Mouse (Mus musculus): ENCODE measurements at regions not wholly inside any gene's neighbourhood (a gene's known extent, or its start where the extent isn't known, plus 50 kb on each side); places are given as distances from the start of the nearest gene placed in this dataset.

DNA sequence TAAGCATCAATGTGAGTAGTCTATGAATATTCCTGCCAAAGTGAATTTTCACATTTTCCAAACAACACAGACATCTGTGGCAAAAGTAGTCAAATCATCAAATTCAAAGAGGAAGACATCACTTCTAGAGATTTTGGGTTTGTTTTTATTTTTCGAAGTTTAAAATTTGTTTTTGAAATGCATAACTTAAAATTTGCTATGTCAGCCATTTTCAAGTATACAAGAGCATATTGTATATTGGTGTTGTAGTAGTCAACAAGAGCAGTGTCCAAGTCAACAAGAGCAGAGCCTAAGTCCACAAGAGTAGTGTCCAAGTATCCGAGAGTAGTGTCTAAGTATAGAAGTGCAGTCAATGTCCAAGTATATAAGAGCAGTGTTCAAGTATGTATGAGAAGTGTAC, 107.9 kb upstream of the Tle4 start:
- no peak for DNase-seq (ENCODE audit: extremely low spot score in 1 of 2, low spot score in 1 of 2)

DNA sequence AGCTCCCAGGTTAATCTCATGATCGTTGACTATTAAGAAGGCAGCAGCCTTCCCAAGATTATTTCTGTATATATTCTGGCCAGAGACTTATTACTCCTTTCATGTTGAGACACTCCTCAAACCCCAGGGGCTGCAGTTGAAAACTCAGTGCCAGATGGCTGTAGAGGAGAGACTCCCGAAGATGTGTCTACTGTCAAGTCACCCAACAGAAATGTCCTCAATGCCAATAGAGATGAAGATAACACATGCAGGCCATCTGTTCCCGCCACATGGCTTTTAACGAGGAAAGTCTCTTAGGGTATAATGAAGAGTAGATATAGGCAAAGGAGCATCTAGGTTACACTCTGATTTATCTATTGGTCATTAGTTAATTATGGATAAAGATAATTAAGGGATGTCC, 103.3 kb upstream of the Tle4 start:
- DNase-seq (ENCODE audit: extremely low spot score in 1 of 2, low spot score in 1 of 2): no peak

DNA sequence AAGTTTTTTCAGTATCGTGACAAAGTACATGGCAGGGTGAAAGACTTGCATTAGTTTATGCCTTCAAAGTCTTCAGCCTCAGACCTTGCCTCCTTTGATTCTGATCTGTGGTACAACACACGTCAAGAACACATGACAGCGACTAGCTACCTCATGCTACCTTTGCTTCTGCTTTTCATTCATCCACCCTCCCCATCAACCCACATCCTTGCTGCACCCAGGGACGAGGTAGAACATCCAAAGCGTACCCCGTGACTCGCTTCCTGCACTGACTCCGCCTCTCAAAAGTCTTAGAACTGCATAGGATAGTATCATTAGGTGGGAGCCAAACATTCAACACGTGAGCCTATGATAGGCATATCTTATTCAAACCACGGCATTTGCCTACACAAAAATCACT, 97.5 kb upstream of the Tle4 start:
- no peak for DNase-seq (ENCODE audit: extremely low spot score in 1 of 2, low spot score in 1 of 2)

DNA sequence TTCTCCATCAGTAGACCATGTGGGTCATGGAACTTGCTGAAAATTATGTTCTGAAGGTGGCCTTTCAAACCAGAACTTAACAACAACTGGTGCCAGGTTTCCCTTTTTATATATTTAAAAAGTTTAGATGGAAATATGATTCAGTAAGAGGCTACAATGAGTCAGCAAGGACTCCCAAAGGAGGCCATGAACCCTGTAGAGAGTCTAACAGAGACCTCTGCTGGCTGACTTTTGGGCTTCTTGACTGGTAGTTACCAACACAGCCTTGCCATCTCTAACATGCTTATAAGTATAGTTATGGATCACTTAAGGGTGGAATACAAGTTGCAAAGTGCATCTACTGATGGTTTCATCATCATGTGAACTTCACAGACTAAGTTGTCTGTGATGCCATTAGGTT, 94.3 kb upstream of the Tle4 start:
- DNase-seq (ENCODE audit: extremely low spot score in 1 of 2, low spot score in 1 of 2): no peak

DNA sequence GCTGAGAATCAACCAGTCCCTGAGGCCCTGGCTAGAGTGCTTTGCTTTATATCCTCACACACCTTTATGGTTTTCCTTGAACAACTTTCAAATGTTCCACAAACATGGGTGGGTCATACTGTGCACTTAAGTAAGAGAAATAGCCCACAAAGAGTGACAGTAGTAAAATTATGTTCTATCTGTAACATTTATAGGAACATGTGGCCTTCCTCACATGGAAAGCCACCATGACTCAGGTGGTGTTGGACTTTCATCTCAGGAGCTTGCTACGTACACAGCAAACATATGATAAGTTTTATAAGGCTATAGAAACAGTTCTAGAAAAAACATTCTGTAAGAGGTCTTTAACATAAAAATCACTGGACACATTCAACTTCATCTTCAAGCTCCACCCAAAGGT, 87.8 kb upstream of the Tle4 start:
- DNase-seq (ENCODE audit: extremely low spot score in 1 of 2, low spot score in 1 of 2): no peak

DNA sequence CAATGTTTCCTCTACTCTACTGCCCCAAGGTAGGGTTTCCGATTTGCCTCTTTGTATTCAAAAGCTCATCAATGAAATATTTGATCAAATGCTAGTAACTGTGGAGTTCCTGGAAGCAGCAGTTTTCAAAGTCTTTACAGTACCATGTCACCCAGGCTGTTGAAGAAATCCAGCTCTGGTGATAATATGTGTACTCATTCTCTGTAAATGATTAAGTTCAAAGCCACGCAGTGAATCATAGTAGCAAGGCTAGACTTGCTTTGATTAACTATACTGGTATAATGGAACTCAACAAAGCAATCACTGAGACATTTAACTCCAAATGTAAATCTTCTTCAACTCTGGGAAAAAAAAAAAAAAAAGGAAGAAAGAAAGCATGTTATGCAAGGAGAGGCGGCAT, 86.8 kb upstream of the Tle4 start:
- no peak for DNase-seq (ENCODE audit: extremely low spot score in 1 of 2, low spot score in 1 of 2)

DNA sequence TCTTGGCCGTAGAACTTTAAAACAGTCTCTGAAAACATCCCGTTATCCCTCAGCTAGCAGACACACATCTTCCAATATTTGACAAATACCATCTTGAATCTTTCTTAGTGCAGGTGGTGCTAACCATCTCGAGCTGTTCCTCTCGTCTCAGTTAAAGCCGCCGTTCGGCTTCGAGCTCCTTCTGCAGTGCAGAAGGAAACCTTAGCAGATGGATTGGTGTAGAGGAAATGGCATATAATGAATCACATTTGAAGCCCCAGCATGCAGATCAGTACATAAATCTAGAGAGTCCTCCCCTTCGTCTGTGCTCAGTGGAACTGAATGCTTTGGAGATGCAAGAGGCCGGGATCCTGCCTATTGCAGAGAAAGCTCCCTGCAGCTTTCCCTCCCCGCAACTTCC, 83.5 kb upstream of the Tle4 start:
- DNase-seq (ENCODE audit: extremely low spot score in 1 of 2, low spot score in 1 of 2): no peak

DNA sequence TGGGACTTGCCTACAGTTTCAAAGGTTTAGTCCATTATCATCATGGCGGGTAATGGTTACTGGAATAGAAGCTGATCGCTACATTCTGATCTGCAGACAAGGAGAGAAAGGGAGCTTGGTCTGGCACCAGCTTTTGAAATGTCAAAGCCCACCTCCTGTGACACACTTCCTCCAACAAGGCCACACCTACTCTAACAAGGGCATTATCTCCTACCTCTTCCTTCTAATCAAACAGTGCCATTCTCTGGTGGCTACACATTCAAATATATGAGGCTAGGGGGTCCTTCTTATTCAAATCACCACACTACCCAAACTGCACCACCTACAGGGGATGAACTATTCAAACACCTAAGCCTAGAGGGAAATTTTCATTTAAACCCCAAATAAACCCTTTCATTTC, 81.9 kb upstream of the Tle4 start:
- no peak for DNase-seq (ENCODE audit: extremely low spot score in 1 of 2, low spot score in 1 of 2)

DNA sequence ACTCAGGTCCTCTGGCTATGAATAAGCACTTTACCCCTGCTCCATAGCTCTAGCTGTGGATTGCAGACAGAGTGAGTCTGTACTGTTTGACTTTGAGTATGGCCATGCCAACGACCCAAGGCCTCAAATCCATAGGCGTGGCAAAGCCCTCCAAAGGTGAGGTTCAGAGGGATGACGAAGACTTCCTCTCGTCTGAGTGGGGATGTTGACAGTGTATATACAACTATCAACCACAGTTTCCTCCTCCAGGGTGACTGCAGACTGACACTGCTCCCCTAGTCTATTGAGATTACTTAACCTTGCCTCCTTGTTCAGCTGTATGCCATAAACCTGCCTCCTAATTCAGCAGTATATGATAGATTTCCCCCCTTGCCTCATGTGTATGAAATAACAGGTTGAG, 80.7 kb upstream of the Tle4 start:
- DNase-seq (ENCODE audit: extremely low spot score in 1 of 2, low spot score in 1 of 2): no peak

DNA sequence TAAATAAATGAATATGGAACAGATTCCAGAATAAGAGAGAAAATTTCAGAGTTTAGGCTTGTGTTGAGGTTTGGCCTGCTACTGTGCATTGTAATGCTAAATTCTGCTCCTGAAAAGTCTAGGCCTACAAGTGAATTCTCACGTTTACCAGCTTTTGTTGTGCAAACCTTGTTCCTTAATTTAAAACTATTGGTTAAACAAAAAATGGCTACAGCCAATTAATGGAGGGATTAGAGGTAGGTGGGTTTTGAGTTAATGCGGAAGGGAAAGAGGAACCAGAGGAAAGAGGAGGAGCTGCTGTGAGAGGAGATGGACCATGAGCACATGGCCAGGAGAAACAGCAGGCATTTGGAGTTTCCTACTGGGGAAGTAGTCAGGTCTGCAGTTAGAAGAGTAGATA, 79.1 kb upstream of the Tle4 start:
- no peak for DNase-seq (ENCODE audit: extremely low spot score in 1 of 2, low spot score in 1 of 2)

DNA sequence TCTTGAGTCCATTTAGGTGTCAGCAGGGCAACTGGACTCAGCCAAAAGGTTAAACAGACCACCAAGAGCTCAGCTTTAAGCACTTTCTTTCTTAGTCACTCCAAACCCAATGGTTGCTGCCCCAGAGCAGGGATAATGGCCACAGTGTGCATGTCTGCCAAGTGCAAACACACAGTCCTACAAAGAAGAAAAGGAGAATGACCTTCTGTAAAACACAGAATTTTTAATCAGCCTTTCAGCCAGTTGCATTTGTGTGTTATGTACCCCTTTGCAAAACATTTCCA, 72.9 kb upstream of the Tle4 start:
- DNase-seq (ENCODE audit: extremely low spot score in 1 of 2, low spot score in 1 of 2): no peak

DNA sequence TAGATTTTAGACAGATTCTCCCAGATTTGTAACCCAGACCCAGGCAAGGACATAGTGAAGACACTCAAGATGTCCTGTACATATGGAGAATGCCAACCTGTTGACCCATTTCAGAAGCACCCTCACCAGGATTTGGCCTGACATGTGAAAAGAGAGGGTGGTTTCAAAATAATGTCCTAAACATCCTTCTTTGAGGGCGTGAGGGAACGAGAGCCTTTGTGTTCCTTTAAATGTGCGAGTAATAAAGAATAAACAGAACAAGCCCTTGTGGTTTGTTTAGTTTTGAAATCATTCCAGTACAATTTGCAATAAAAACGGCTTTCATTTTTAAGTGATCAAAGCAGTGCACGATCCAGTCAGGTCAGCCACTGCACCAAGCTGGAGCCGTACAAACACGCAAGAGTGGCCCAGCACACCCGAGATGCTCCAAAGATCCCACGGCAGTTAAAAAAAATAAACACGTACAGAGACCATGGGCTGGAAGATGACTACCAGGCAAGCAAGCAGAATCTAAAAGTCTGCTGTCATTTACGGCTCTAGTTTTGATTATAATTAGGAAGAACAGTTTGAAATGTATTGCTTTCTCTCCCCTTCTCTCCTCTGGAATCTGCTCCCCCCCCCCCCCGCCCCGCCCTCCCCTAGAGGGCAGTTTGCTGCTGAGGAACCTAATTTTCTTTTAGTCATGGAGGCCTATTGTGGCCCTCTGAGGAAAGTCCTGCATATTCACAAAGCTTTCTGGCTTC, 72.4 kb upstream of the Tle4 start:
- no peak for DNase-seq (ENCODE audit: extremely low spot score in 1 of 2, low spot score in 1 of 2)

DNA sequence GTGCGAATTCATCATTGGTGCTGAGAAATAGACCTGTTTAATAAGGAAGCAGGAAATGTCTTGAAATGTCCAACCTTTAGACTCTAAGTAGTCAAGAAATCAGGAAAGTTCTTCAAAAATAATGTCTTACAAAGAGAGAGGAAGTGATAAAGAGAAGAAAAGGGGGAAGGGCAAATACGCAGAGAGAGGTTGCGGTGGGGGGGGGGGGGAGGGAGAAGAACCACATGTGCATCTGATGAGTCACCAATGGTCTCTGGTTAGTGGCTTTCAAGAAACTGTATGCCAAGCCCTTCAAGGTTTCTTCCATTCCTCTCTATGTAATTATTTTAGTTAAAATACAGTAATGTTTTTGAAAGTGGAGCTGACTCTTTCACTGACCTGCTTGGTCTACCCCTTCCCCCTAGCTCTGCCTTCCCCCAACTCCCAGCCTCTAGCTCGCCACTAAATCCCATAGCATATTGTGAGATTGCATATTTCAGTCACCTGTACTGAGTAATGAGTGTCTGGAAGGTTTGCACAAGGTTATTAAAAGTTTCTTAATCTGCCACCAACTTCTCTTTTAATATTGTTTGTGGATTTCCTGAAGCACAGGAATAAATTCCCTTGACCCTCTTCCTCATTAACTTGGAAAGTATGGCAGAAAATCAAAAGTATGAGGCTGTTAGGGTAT, 70.8 kb upstream of the Tle4 start:
- no peak for DNase-seq (ENCODE audit: extremely low spot score in 1 of 2, low spot score in 1 of 2)

DNA sequence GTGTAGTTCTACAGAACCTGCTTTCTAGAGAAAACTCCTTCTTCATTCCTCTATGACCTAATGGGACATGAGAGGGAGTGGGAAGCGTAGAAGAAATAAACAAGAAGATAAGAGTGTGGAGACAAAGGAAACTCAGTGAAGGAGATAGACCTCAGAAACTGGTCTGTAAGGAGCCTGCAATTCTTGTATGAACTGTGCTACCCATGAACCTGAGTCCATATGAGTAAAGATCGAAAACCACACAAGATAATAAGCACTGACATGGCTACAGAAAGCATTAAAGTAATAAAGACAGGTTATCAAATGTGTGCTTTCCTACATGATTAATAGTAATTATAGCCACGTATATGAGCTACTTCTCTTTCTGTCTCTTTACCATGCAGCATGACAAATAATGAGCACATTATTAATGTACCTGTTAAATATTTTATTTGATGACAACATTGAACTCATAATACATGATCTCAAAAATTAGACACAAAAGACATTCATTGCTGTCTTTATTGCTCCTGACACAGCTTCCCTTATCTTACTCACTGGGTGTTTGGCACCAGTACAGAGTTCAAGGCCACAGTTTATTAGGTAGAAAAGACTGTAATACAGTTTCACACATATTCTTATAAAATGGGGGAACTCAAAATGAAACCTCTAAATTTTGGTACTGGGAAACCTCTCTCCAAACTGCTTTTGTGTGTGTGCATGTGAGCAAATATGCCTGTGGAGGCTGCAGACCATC, 67.0 kb upstream of the Tle4 start:
- no peak for DNase-seq (ENCODE audit: extremely low spot score in 1 of 2, low spot score in 1 of 2)

DNA sequence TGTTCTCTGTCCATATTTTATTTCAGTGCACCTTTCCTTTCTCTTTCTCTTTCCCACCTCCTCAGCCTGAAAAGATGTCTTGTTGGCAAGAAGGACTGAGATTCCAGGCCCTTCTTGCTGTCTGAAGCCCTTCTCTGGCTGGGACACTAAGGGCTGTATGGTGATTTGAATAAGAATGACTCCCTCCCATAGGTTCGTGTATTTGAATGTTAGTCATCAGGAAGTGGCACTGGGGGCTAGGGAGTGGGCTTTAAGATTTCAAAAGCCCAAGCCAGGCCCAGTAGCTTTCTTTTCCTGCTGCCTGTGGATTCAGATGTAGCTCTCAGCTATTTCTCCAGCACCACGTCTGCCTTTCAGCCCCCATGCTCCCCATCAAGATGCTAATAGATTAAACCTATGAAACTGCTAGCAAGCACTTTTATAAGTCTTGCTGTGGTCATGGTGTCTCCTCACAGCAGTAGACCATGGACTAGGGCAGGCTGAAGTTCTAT, 66.3 kb upstream of the Tle4 start:
- no peak for DNase-seq (ENCODE audit: extremely low spot score in 1 of 2, low spot score in 1 of 2)

DNA sequence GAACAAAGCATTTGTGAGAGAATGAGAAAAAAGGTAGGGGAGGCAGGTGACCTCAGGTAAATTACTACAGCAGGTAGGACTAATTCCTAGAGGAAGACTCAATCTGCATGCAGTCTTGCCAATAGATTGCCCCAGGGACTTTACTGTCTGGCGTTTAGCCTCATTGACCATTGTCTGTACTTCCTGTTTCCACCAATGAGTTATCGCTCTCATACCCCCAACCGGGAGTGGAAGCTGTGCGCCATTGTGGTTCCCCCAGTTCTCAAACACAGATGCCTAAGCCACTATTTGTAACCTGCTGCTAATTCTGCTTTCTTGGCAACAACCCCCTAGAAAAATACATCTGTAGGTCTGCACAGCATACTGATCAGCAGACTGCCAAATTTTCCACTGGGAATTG, 65.5 kb upstream of the Tle4 start:
- no peak for DNase-seq (ENCODE audit: extremely low spot score in 1 of 2, low spot score in 1 of 2)

DNA sequence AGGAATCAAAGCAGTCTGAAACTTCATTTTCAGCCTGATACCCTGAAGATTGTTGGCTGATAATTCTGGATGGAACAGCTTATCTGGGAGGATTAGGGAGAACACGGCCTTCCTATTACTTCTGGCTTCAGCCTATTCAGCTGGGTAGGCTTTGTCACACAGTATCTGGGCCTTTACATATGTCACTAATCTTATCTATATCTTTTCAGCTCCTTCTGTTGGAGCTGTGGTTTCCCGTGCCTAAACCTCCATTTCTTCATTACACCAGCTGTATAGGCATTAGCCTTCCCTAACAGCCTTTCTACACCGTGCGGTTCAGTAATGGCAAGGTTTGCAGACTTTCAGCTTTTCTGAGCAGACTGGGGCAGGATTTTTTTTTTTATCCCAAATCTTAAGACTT, 61.9 kb upstream of the Tle4 start:
- DNase-seq (ENCODE audit: extremely low spot score in 1 of 2, low spot score in 1 of 2): no peak

DNA sequence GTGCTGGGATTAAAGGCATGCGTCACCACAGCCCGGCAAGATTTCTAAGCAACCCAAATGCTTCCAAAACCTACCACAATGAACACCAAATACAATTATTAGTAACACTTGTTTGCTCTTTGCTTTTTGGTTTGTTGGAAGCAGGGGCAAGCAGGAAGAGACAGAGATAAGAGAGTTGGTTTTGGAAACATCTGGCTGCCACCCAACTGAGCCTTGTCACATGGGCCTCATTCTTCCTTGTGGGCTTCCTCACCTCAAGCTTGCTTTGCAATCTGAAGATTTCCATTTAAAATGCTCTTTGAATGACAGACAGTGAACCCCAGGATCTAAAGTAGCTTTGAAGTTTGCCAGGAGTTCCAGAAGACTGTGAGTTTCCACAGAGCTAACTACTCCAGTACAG, 60.6 kb upstream of the Tle4 start:
- DNase-seq (ENCODE audit: extremely low spot score in 1 of 2, low spot score in 1 of 2): no peak

DNA sequence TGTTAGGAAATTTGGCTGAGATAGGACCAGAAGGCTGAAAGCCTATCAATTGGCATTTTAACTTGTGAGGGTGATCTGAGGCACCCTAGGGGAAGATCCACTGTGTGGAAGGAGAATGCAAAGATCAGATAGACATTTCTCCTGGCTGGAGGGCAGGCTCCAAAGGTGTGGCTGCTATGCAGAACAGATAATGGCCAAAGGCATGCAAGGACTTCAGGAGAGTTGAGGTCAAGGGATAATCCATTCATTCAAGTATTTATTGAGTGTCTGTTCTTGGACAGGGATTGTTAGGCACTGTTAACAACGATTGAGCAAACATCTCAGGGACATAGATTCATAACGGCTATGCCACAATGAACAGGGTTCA, 58.2 kb upstream of the Tle4 start:
- no peak for DNase-seq (ENCODE audit: extremely low spot score in 1 of 2, low spot score in 1 of 2)

DNA sequence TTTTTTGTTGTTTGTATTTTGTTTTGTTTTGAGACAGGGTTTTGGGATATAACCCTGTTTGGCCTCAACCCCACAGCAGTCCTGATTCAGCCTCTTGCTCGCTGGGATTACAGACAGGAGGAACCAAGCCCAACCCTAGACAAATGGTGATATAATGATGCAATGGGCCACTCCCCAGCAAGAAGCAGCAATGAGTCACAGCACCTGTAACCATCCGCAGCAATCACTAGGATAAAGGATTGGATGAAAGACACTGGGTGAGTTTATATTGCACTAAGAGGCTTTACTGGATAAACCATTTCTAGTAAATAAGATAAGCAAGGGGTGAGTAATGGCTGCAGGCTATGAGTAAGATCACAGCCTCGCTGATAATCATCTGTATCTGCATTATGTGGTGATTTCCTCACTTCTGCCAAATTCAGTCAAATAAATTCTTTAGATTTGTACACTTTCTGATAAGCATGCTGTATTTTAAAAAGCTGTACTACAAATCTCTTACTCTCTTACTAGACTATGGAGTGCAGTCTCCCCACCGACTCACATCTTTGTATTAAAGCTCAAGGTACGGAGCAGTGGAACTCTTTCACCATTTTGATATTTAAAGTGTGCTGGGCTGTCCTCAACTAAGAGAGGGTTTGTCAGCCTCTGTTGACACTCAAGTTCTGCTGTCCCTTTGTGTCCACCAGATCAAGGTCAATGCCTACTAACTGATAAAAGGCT, 57.6 kb upstream of the Tle4 start:
- no peak for DNase-seq (ENCODE audit: extremely low spot score in 1 of 2, low spot score in 1 of 2)
